Mouse (Mus musculus): ENCODE measurements at regions not wholly inside any gene's neighbourhood (a gene's known extent, or its start where the extent isn't known, plus 50 kb on each side); places are given as distances from the start of the nearest gene placed in this dataset.

- TF ChIP-seq MAFK (IDR thresholded peaks at IDR 0.05; ENCODE audit: insufficient read depth, low read depth, low read length) (no peak), CHD2 (IDR thresholded peaks at IDR 0.05; ENCODE audit: low read depth, low read length) (no peak), HCFC1 (IDR thresholded peaks at IDR 0.05; ENCODE audit: borderline replicate concordance, insufficient read depth, low read length) (no peak), ZNF384 (IDR thresholded peaks at IDR 0.05; ENCODE audit: low read depth, low read length) (no peak)
Measured at GRCm38 (mm10) chr5:43042585-43042984, 190.4 kb upstream of the Cpeb2 start.

All from ES-E14 (cell line).